Mouse (Mus musculus) embryonic facial prominence, embryonic 11.5 days (tissue): ENCODE results near the gene Ugcg. TPM values are rescaled to one million over a fixed set of nuclear protein-coding genes. Genes with fewer than 3 reads are reported as not detected.

Source experiments
- ATAC-seq: fragments of 200-750 bp; cut with Nextera tagmentation; replicated peaks from 2 replicates; pipeline ENCODE4 v1.8.0; 2017; ENCODE audit warnings: low read depth; ENCODE audit not compliant: insufficient number of reproducible peaks, low FRiP score, low TSS enrichment
- DNase-seq: peaks from one replicate; pipeline ENCODE4 v3.0.0-alpha.2; 2015; ENCODE audit warnings: low spot score
- H3K27ac ChIP-seq: fragments of 300-500 bp; sonication (generic); replicated peaks from 2 replicates; pipeline ENCODE4 v1.5.1; 2014; ENCODE audit warnings: mild to moderate bottlenecking, low read depth, low read length, control low read depth
- H3K27me3 ChIP-seq: fragments of 300-500 bp; sonication (generic); 2 replicates; pipeline ENCODE4 v1.6.1; 2014; ENCODE audit warnings: mild to moderate bottlenecking, low read length, moderate library complexity, mixed read lengths; ENCODE audit not compliant: control insufficient read depth, insufficient read depth
- H3K36me3 ChIP-seq: fragments of 300-500 bp; sonication (generic); replicated peaks from 2 replicates; pipeline ENCODE4 v1.6.1; 2014; ENCODE audit warnings: low read depth, mild to moderate bottlenecking, low read length, moderate library complexity, mixed read lengths; ENCODE audit not compliant: control insufficient read depth, insufficient read depth
- H3K4me1 ChIP-seq: fragments of 300-500 bp; sonication (generic); 2 replicates; pipeline ENCODE4 v1.6.1; 2014; ENCODE audit warnings: low read length, mixed read lengths; ENCODE audit not compliant: control insufficient read depth, insufficient read depth
- H3K4me2 ChIP-seq: fragments of 300-500 bp; sonication (generic); 2 replicates; pipeline ENCODE4 v1.6.1; 2014; ENCODE audit warnings: low read depth, mild to moderate bottlenecking, control low read depth, low read length, moderate library complexity
- H3K4me3 ChIP-seq: fragments of 300-500 bp; sonication (generic); 2 replicates; pipeline ENCODE4 v1.5.1; 2014; ENCODE audit warnings: low read depth, low read length, control low read depth
- H3K9ac ChIP-seq: fragments of 300-500 bp; sonication (generic); replicated peaks from 2 replicates; pipeline ENCODE4 v1.6.1; 2014; ENCODE audit warnings: mild to moderate bottlenecking, control low read depth, low read length
- H3K9me3 ChIP-seq: fragments of 300-500 bp; sonication (generic); replicated peaks from 2 replicates; pipeline ENCODE4 v1.6.1; 2016; ENCODE audit warnings: mild to moderate bottlenecking, low read length, inconsistent platforms, mixed read lengths; ENCODE audit not compliant: control insufficient read depth
- WGBS: fragments of 180-500 bp; shearing (Covaris S2); extraction: QIAGEN DNeasy Blood & Tissue Kit; methylation state at CpG from one replicate; pipeline ENCODE4 v1.1.7; 2014; 5-methylcytosine and 5-hydroxymethylcytosine counted together
- polyA plus RNA-seq: library from polyadenylated mRNA; unstranded; fragments of >200 nt; fragmentation: Nextera tagmentation; extraction: Ambion mirVana; gene quantifications from 2 replicates; pipeline ENCODE4 v1.2.1, GENCODE M21; 2014

Gene Ugcg
- polyA plus RNA-seq, 1 experiment from 2014 or later: 11.8 TPM

DNA sequence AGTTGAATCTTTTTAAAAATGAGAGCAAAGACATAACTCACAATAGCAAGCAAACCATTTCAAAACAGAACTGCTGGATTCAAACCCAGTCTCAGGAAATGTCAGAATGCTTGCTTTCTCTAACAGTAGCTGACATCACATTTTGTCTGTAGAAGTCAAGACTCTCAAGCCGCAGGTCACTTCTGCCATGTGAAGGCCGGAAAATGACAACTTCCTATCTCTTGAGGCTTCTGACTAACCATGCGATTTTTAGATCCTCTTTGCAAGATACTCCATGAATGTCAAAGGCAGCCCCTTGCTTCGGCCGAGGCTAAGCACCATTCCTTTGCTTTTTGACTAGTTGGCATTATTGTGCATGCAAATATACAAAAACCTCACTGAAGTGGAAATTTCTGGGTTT is 76.6 kb downstream of the Ugcg start:
- no peak for ATAC-seq
- H3K27me3 ChIP-seq: no peaks in the 10 kb centered on the region
- 86% methylated on average over 5 of the region's 5 CpGs for WGBS
- no peak overlapping the region for H3K4me3 ChIP-seq
- no peak overlapping the region for H3K4me2 ChIP-seq
- no peak for DNase-seq
- H3K9ac ChIP-seq: no peak overlapping the region
- no peak overlapping the region for H3K27ac ChIP-seq
- no peaks in the 10 kb centered on the region for H3K36me3 ChIP-seq
- H3K4me1 ChIP-seq: no peaks in the 10 kb centered on the region
- H3K9me3 ChIP-seq: no peaks in the 10 kb centered on the region; the same call in 1 of the 2 replicates

Other genes with a start within 250 kb of the Ugcg start
- 0.97 and 1.4 TPM in 2 replicates for gene Zkscan16, start 245.6 kb upstream of the Ugcg start, polyA plus RNA-seq
- gene Ptgr1, start 202.1 kb upstream of the Ugcg start, polyA plus RNA-seq: 22.8 and 24.0 TPM in 2 replicates
- gene Dnajc25, start 194.2 kb upstream of the Ugcg start, polyA plus RNA-seq: 6.1 and 6.3 TPM in 2 replicates
- 4.7 and 7.4 TPM in 2 replicates for gene Gm20503, start 186.0 kb upstream of the Ugcg start, polyA plus RNA-seq
- gene Gng10, start 154.2 kb upstream of the Ugcg start, polyA plus RNA-seq: 165 and 197 TPM in 2 replicates
- not detected in 2 replicates for gene AI481877, start 50.3 kb upstream of the Ugcg start, polyA plus RNA-seq
- gene Susd1, start 249.4 kb downstream of the Ugcg start, polyA plus RNA-seq: 0.84 and 3.0 TPM in 2 replicates